Comparison of ENCODE assay signal across 22 mouse cellular contexts in the genomic region with DNA sequence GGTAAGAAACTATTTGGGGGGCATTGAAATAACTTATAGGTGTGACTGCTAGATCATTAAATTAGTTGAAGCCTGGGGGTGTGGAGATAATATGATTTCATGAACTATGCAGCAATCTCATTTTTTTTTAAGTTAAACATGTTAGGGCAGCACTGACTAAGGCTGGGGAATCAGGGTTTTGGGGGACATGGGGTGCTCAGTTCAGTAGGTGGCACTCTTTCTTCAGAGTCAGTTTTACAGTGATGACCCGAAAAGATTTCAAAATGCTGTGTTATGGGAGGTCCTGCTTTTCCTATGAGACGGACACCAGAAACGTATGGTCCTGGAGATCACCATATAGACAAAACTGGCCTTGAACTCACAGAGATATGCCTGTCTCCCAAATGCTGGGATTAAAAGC.
"Had no signal": no experiment of that assay in that cellular context is flagged by ENCODE, and none has a peak within 500 bp of the region (broad histone marks: within the 10 kb centered on the region; RNA-seq: fewer than 3 reads in every experiment).

No protein-coding gene starts in this region.

- H3K27me3 ChIP-seq: lung, embryonic 15.5 days; megakaryocyte, embryonic 14.5 days; neural tube, embryonic 13.5 days; neural tube, embryonic 15.5 days had no signal

- H3K4me2 ChIP-seq: lung, embryonic 15.5 days; midbrain, embryonic 11.5 days; neural tube, embryonic 13.5 days; neural tube, embryonic 15.5 days had no signal

- H3K9me3 ChIP-seq: lung, embryonic 15.5 days; megakaryocyte, embryonic 14.5 days; neural tube, embryonic 13.5 days; neural tube, embryonic 15.5 days had no signal

- H3K36me3 ChIP-seq: lung, embryonic 15.5 days; neural tube, embryonic 13.5 days; neural tube, embryonic 15.5 days had no signal

- DNase-seq: liver, postnatal 0 days; lung, adult 2 months; lung, postnatal 14 days; lung, postnatal 36 days; midbrain, embryonic 14.5 days; retina, postnatal 1 day; right cerebral cortex, adult 18-20 months; right cerebral cortex, postnatal 25 days; right cerebral cortex, postnatal 4 days; spleen, adult 18-20 months; thymus, adult 2 months; thymus, postnatal 25 days; thymus, postnatal 4 days had no signal

- H3K9ac ChIP-seq: liver, postnatal 0 days; lung, embryonic 15.5 days; neural tube, embryonic 13.5 days; neural tube, embryonic 15.5 days had no signal

- ATAC-seq: liver, postnatal 0 days; lung, postnatal 0 days; midbrain, embryonic 16.5 days had no signal

- H3K4me1 ChIP-seq: megakaryocyte, embryonic 14.5 days; neural tube, embryonic 13.5 days; neural tube, embryonic 15.5 days had no signal

- H3K27ac ChIP-seq: lung, embryonic 15.5 days; macrophage; neural tube, embryonic 13.5 days; neural tube, embryonic 15.5 days had no signal

- H3K4me3 ChIP-seq: lung, embryonic 15.5 days; megakaryocyte, embryonic 14.5 days; myocyte; neural tube, embryonic 13.5 days; neural tube, embryonic 15.5 days had no signal
